13 mouse cellular contexts compared by ENCODE assay signal in genomic region chr11:36269945-36270344, GRCm38 (mm10).
"Had no signal": no experiment of that assay in that cellular context is flagged by ENCODE, and none has a peak within 500 bp of the region (broad histone marks: within the 10 kb centered on the region; RNA-seq: fewer than 3 reads in every experiment).

No protein-coding gene starts in this region.

- H3K4me1 ChIP-seq: liver, embryonic 13.5 days; stomach, embryonic 15.5 days had no signal

- H3K36me3 ChIP-seq: limb, embryonic 15.5 days; liver, embryonic 13.5 days; stomach, embryonic 15.5 days had no signal

- H3K27me3 ChIP-seq: limb, embryonic 15.5 days; liver, embryonic 13.5 days; midbrain, embryonic 13.5 days; stomach, embryonic 15.5 days had no signal

- H3K27ac ChIP-seq: kidney, postnatal 0 days; limb, embryonic 15.5 days; liver, embryonic 13.5 days; midbrain, embryonic 13.5 days; stomach, embryonic 15.5 days had no signal

- DNase-seq: kidney, adult 9 months; kidney, postnatal 36 days; layer of hippocampus, adult 9-11 months; layer of hippocampus, postnatal 36 days; liver, embryonic 13.5 days; lung, adult 18-20 months; lung, postnatal 36 days; thymus, adult 2 months; thymus, postnatal 25 days had no signal

- H3K9me3 ChIP-seq: limb, embryonic 15.5 days; liver, embryonic 13.5 days; midbrain, embryonic 13.5 days; stomach, embryonic 15.5 days had no signal

- H3K4me2 ChIP-seq: limb, embryonic 15.5 days; liver, embryonic 13.5 days; midbrain, embryonic 13.5 days; stomach, embryonic 15.5 days had no signal

- ATAC-seq: midbrain, embryonic 13.5 days had no signal

- H3K9ac ChIP-seq: limb, embryonic 15.5 days; liver, embryonic 13.5 days; midbrain, embryonic 13.5 days; stomach, embryonic 15.5 days had no signal

- H3K4me3 ChIP-seq: limb, embryonic 15.5 days; liver, embryonic 13.5 days; midbrain, embryonic 13.5 days; stomach, embryonic 15.5 days had no signal
